Mouse (Mus musculus): ENCODE measurements around the gene Lyrm1. TPM values are rescaled to one million over a fixed set of nuclear protein-coding genes. Genes with fewer than 3 reads are reported as not detected.

Gene Lyrm1
- polyA plus RNA-seq, 1 experiment from 2014 or later = 2.8 TPM

DNA sequence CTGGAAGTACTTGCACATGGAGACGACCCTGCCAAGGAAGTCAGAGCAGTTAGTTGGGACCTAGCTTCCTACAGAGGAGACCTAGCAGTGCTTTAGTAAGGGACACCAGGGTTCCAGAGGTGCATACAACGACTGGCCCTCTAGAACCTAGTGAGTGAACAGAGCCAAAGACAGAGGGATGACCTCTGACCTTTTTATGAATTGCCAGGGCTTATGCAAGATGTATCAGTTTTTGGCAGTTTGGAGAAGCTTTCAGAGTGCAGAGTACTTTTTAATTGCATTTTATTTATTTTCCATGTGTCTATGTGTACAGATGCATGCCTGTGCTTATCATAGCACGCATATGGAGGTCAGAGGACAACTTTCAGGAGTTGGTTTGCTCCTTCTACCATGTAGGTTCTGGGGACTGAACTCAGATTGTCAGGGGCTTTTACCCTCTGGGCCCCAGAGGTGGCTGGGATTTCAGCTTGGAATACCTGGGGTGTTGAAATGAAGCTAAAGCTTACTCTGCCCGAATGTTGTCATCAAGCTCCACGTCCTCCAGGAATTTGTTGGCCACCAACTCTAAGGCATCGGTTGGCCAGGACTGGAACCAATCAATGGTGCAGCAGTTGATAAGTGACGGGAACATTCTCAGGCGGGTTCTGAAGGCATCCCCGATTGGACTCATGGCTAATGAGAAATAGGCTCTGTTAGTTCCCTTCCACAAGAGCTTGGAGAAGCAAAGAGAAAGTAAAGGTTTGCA, 70.2 kb downstream of the Lyrm1 start:
- H3K27me3 ChIP-seq (ENCODE audit: control insufficient read depth, insufficient read depth, low read depth, low read length) = no peaks in the 10 kb centered on the region
- no peak overlapping the region for H3K4me3 ChIP-seq (ENCODE audit: low read depth, low read length)
- H3K27ac ChIP-seq (ENCODE audit: low read length) = no peak overlapping the region
- WGBS (ENCODE audit: insufficient replicate concordance) = 58% methylated on average over 9 of the region's 9 CpGs
- H3K4me1 ChIP-seq (ENCODE audit: control insufficient read depth, low read depth, low read length) = no peaks in the 10 kb centered on the region
- no peaks in the 10 kb centered on the region for H3K9me3 ChIP-seq (replicated peaks; ENCODE audit: control insufficient read depth, low read length)
- no peak overlapping the region for H3K4me2 ChIP-seq (ENCODE audit: low read depth, low read length)
- no peaks in the 10 kb centered on the region for H3K36me3 ChIP-seq (ENCODE audit: control insufficient read depth, insufficient read depth)
- no peak for ATAC-seq (ENCODE audit: low read depth)
- no peak overlapping the region for H3K9ac ChIP-seq (ENCODE audit: low read depth, low read length)

- Histone ChIP-seq H3K36me3 (ENCODE audit: control insufficient read depth, insufficient read depth) (no peaks in the 10 kb centered on the region), H3K9me3 (replicated peaks; ENCODE audit: control insufficient read depth, low read length) (no peaks in the 10 kb centered on the region), H3K4me3 (ENCODE audit: low read depth, low read length) (no peak overlapping the region), H3K27me3 (ENCODE audit: control insufficient read depth, insufficient read depth, low read depth, low read length) (no peaks in the 10 kb centered on the region), H3K9ac (ENCODE audit: low read depth, low read length) (no peak overlapping the region), H3K4me2 (ENCODE audit: low read depth, low read length) (no peak overlapping the region), H3K27ac (ENCODE audit: low read length) (no peak overlapping the region), H3K4me1 (ENCODE audit: control insufficient read depth, low read depth, low read length) (no peaks in the 10 kb centered on the region)
- WGBS (ENCODE audit: insufficient replicate concordance) = 49% methylated on average over 2 of the region's 2 CpGs
- no peak for ATAC-seq (ENCODE audit: low read depth)
These were observed 73.7 kb downstream of the Lyrm1 start for GRCm38 (mm10) chr7:119969320-119969719.

DNA sequence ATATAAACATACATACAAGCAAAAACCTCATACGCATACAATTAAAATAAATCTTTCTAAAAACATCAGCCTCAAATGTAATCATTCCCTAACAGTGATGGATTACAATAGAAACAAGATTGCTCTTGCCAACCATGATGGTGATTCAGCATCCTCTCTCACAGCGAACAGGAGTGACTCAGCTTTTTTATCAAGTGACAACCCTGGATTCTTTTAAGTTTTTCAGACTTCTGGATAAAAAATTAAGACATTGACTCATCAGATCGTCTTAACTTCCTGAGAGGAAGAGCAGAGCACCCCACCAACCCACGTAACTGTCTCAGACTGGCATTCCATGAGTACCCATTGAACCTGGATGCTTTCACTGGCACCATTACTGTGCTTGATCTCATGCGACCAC, 78.6 kb downstream of the Lyrm1 start:
- Histone ChIP-seq H3K4me2 (ENCODE audit: low read depth, low read length) (no peak overlapping the region), H3K4me1 (ENCODE audit: control insufficient read depth, low read depth, low read length) (no peaks in the 10 kb centered on the region), H3K27me3 (ENCODE audit: control insufficient read depth, insufficient read depth, low read depth, low read length) (no peaks in the 10 kb centered on the region), H3K9me3 (replicated peaks; ENCODE audit: control insufficient read depth, low read length) (no peaks in the 10 kb centered on the region), H3K27ac (ENCODE audit: low read length) (no peak overlapping the region), H3K9ac (ENCODE audit: low read depth, low read length) (no peak overlapping the region), H3K4me3 (ENCODE audit: low read depth, low read length) (no peak overlapping the region), H3K36me3 (ENCODE audit: control insufficient read depth, insufficient read depth) (no peaks in the 10 kb centered on the region)
- no peak for ATAC-seq (ENCODE audit: low read depth)
- 56% methylated on average over 5 of the region's 5 CpGs for WGBS (ENCODE audit: insufficient replicate concordance)

- Histone ChIP-seq H3K4me3 (ENCODE audit: low read depth, low read length) (no peak overlapping the region), H3K4me1 (ENCODE audit: control insufficient read depth, low read depth, low read length) (no peaks in the 10 kb centered on the region), H3K36me3 (ENCODE audit: control insufficient read depth, insufficient read depth) (no peaks in the 10 kb centered on the region), H3K27me3 (ENCODE audit: control insufficient read depth, insufficient read depth, low read depth, low read length) (no peaks in the 10 kb centered on the region), H3K4me2 (ENCODE audit: low read depth, low read length) (no peak overlapping the region), H3K27ac (ENCODE audit: low read length) (no peak overlapping the region), H3K9ac (ENCODE audit: low read depth, low read length) (no peak overlapping the region), H3K9me3 (replicated peaks; ENCODE audit: control insufficient read depth, low read length) (no peaks in the 10 kb centered on the region)
- ATAC-seq (ENCODE audit: low read depth) = no peak
- 57% methylated on average over 6 of the region's 6 CpGs for whole genome bisulfite sequencing (ENCODE audit: insufficient replicate concordance)
These were observed 80.6 kb downstream of the Lyrm1 start for GRCm38 (mm10) chr7:119976256-119976655.

- H3K4me1 ChIP-seq (ENCODE audit: control insufficient read depth, low read depth, low read length) = no peaks in the 10 kb centered on the region
- no peaks in the 10 kb centered on the region for H3K36me3 ChIP-seq (ENCODE audit: control insufficient read depth, insufficient read depth)
- WGBS (ENCODE audit: insufficient replicate concordance) = 42% methylated on average over 7 of the region's 7 CpGs
- H3K4me3 ChIP-seq (ENCODE audit: low read depth, low read length) = no peak overlapping the region
- H3K9me3 ChIP-seq (replicated peaks; ENCODE audit: control insufficient read depth, low read length) = no peaks in the 10 kb centered on the region
- no peak overlapping the region for H3K27ac ChIP-seq (ENCODE audit: low read length)
- ATAC-seq (ENCODE audit: low read depth) = no peak
- no peak overlapping the region for H3K4me2 ChIP-seq (ENCODE audit: low read depth, low read length)
- H3K27me3 ChIP-seq (ENCODE audit: control insufficient read depth, insufficient read depth, low read depth, low read length) = no peaks in the 10 kb centered on the region
- no peak overlapping the region for H3K9ac ChIP-seq (ENCODE audit: low read depth, low read length)
These were observed 81.9 kb downstream of the Lyrm1 start for GRCm38 (mm10) chr7:119977574-119977973.

DNA sequence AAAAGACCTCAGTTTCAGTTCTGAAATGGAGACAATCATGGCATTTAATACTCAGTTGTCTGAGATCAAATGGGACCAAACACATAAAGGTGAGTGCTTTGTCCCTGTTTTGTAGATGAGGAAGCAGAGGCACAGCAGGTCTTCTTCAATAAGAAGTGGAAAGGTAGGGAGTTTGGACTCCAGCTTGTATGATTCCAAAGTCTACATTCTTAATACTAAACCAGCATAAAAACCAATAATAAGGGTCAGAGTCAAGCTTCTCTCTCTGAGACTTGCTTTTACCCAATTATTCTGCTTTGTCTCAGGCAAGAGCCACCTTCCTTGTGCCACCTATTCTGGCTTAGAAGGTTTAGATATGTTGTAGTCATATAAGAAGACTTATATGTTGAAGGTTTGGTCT, 82.9 kb downstream of the Lyrm1 start:
- no peaks in the 10 kb centered on the region for H3K9me3 ChIP-seq (replicated peaks; ENCODE audit: control insufficient read depth, low read length)
- no peak for ATAC-seq (ENCODE audit: low read depth)

GRCm38 (mm10) chr7:119980170-119980569, 84.5 kb downstream of the Lyrm1 start:
- H3K27ac ChIP-seq (ENCODE audit: low read length) = no peak overlapping the region
- 69% methylated on average over 3 of the region's 3 CpGs for WGBS (ENCODE audit: insufficient replicate concordance)
- ATAC-seq (ENCODE audit: low read depth) = no peak
- no peak overlapping the region for H3K4me3 ChIP-seq (ENCODE audit: low read depth, low read length)
- H3K4me1 ChIP-seq (ENCODE audit: control insufficient read depth, low read depth, low read length) = no peaks in the 10 kb centered on the region
- no peaks in the 10 kb centered on the region for H3K27me3 ChIP-seq (ENCODE audit: control insufficient read depth, insufficient read depth, low read depth, low read length)
- no peaks in the 10 kb centered on the region for H3K36me3 ChIP-seq (ENCODE audit: control insufficient read depth, insufficient read depth)
- no peak overlapping the region for H3K9ac ChIP-seq (ENCODE audit: low read depth, low read length)
- H3K9me3 ChIP-seq (replicated peaks; ENCODE audit: control insufficient read depth, low read length) = no peaks in the 10 kb centered on the region
- no peak overlapping the region for H3K4me2 ChIP-seq (ENCODE audit: low read depth, low read length)

More for the DNA sequence above, 82.9 kb downstream of the Lyrm1 start:
- Histone ChIP-seq H3K36me3 (ENCODE audit: control insufficient read depth, insufficient read depth) (no peaks in the 10 kb centered on the region), H3K4me1 (ENCODE audit: control insufficient read depth, low read depth, low read length) (no peaks in the 10 kb centered on the region), H3K4me2 (ENCODE audit: low read depth, low read length) (no peak overlapping the region), H3K27me3 (ENCODE audit: control insufficient read depth, insufficient read depth, low read depth, low read length) (no peaks in the 10 kb centered on the region), H3K9ac (ENCODE audit: low read depth, low read length) (no peak overlapping the region), H3K27ac (ENCODE audit: low read length) (no peak overlapping the region), H3K4me3 (ENCODE audit: low read depth, low read length) (no peak overlapping the region)

DNA sequence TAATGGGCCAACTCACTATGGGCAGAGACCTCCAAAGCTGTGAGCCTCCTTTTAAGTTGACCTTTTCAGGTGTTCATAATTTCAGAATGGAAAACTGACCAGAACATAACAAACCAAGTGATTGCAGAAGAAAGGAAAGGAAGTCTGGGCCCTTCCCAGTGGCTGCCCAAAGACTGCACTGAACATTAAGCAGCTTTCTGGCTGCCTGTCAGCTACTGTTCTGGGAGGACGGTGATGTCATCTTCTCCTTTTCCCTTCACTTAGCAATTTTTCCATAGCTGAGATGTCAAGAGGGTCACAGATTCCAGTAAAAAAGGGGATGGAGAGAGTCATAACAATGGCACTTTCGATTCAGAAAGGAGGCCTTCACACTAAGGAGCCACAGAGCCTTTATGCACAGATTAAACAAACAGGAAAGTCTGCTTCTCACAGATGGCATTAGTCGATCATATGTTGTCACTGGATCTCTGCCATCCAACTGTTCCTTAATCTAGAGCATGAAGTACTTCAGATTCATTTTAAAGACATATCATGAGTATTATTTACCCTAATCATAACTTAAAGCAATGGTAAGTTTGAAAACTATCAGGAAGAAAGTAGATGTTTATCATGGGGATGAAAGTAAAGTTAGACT, 89.7 kb downstream of the Lyrm1 start:
- no peaks in the 10 kb centered on the region for H3K27me3 ChIP-seq (ENCODE audit: control insufficient read depth, insufficient read depth, low read depth, low read length)
- H3K4me2 ChIP-seq (ENCODE audit: low read depth, low read length) = no peak overlapping the region
- H3K27ac ChIP-seq (ENCODE audit: low read length) = no peak overlapping the region
- H3K36me3 ChIP-seq (ENCODE audit: control insufficient read depth, insufficient read depth) = no peaks in the 10 kb centered on the region
- H3K9me3 ChIP-seq (replicated peaks; ENCODE audit: control insufficient read depth, low read length) = no peaks in the 10 kb centered on the region
- no peak overlapping the region for H3K4me3 ChIP-seq (ENCODE audit: low read depth, low read length)
- H3K4me1 ChIP-seq (ENCODE audit: control insufficient read depth, low read depth, low read length) = no peaks in the 10 kb centered on the region
- 43% methylated on average over 3 of the region's 3 CpGs for WGBS (ENCODE audit: insufficient replicate concordance)
- ATAC-seq (ENCODE audit: low read depth) = no peak
- H3K9ac ChIP-seq (ENCODE audit: low read depth, low read length) = no peak overlapping the region

GRCm38 (mm10) chr7:119997066-119997465, 101.4 kb downstream of the Lyrm1 start:
- Histone ChIP-seq H3K27ac (ENCODE audit: low read length) (no peak overlapping the region), H3K27me3 (ENCODE audit: control insufficient read depth, insufficient read depth, low read depth, low read length) (no peaks in the 10 kb centered on the region), H3K4me3 (ENCODE audit: low read depth, low read length) (no peak overlapping the region), H3K4me1 (ENCODE audit: control insufficient read depth, low read depth, low read length) (no peaks in the 10 kb centered on the region), H3K9me3 (replicated peaks; ENCODE audit: control insufficient read depth, low read length) (no peaks in the 10 kb centered on the region), H3K9ac (ENCODE audit: low read depth, low read length) (no peak overlapping the region), H3K4me2 (ENCODE audit: low read depth, low read length) (no peak overlapping the region), H3K36me3 (ENCODE audit: control insufficient read depth, insufficient read depth) (no peaks in the 10 kb centered on the region)
- no peak for ATAC-seq (ENCODE audit: low read depth)
- WGBS (ENCODE audit: insufficient replicate concordance) = 64% methylated on average over 6 of the region's 6 CpGs

Measured in liver, embryonic 16.5 days (tissue).